In genomic region chr9:65392638-65393364, GRCm38 (mm10) we compare ENCODE assay signal across 1 mouse cellular context.
TF ChIP-seq lines count a peak whose summit lies in the region.

No protein-coding gene starts in this region.

TF ChIP-seq in MEL, 35 proteins besides CTCF, POLR2A, EP300 and RAD21 (continued from another document):
- TF ChIP-seq USF2 (IDR thresholded peaks at IDR 0.05; ENCODE audit: borderline replicate concordance in 1 of 2, insufficient read depth in 1 of 2, low read depth in 1 of 2, low read length in 2 of 2) (no peak), SIN3A (IDR thresholded peaks at IDR 0.05; ENCODE audit: low read length) (0 out of 2 replicates have a peak, but pooled peaks have one; percentile 25)
TF ChIP-seq in MEL: peak in this region for 3.
